Mouse (Mus musculus): ENCODE results near the gene Uqcc2.

DNA sequence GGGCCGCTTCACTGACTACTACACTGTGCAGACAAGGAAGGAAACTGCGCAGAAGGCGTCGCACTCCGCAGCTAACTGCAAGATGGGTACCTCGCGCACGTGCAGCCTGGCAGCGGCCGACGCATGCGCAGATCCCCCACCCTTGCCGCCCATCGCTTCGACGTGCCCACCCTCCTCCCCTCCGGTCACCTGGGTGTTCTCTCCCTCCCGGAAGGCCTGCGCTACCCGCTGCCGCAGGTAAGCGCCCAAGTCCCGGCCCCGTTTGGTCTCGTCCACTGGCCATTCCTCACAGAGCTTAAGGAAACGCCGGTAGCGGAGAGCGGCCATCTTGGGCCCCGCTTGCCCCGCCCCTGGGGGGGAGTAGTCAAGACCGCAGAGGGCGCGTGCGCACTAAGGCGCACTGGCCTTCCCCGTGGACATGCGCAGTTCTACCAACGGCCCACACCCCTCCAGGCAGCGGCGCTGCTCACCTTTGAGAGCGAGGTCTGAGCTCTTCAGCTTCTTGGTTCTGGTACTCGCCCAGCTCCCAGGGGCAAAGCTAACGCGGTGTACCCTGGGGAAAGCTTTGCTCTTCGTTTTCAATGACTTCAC, at the start of gene Uqcc2:
- TF ChIP-seq CTCF (IDR thresholded peaks at IDR 0.05; ENCODE audit: borderline replicate concordance, insufficient read depth, low read depth, low read length) (peak; percentile 77; the same call in 1 of the 2 replicates), POLR2A (IDR thresholded peaks at IDR 0.05; ENCODE audit: borderline replicate concordance, insufficient read depth, low read length) (peak; percentile 91)
